Mouse (Mus musculus) MEL (cell line): Measurements from ENCODE around the gene Dmpk. TPM values are rescaled to one million over a fixed set of nuclear protein-coding genes. Genes with fewer than 3 reads are reported as not detected.

ENCODE experiments used
- DNase-seq: peaks from one replicate; pipeline ENCODE4 v3.0.0; 2011; ENCODE audit warnings: low read depth, low spot score
- H3K27ac ChIP-seq: 2 replicates; pipeline ENCODE4 v1.5.1; 2012; ENCODE audit warnings: low read depth, mild to moderate bottlenecking, control low read depth, low read length, moderate library complexity; ENCODE audit not compliant: control insufficient read depth
- H3K27me3 ChIP-seq, 2 experiments: fragments of 150-350 bp in 1 of 2; sonication (generic) in 1 of 2; 2 replicates each; pipeline ENCODE4 v1.6.1; 2012; ENCODE audit warnings: low read length in 2 of 2, mild to moderate bottlenecking in 2 of 2, improper control_type of control experiment in 1 of 2, moderate library complexity in 1 of 2; ENCODE audit not compliant: insufficient read depth in 2 of 2, control insufficient read depth in 1 of 2
- H3K36me3 ChIP-seq, 2 experiments: 2 replicates each; pipeline ENCODE4 v1.6.1; 2012 to 2014; ENCODE audit warnings: low read length in 2 of 2, improper control_type of control experiment in 1 of 2, inconsistent platforms in 1 of 2, mild to moderate bottlenecking in 1 of 2; ENCODE audit not compliant: insufficient read depth in 2 of 2, control insufficient read depth in 1 of 2
- H3K4me1 ChIP-seq, 2 experiments: fragments of 150-350 bp in 1 of 2; sonication (generic) in 1 of 2; 2 replicates each; pipeline ENCODE4 v1.6.1; 2012; ENCODE audit warnings: low read length in 2 of 2, improper control_type of control experiment in 1 of 2, mild to moderate bottlenecking in 1 of 2; ENCODE audit not compliant: insufficient read depth in 2 of 2, control insufficient read depth in 1 of 2
- H3K4me3 ChIP-seq, 2 experiments: fragments of 150-350 bp in 1 of 2; sonication (generic) in 1 of 2; 2 replicates each; pipeline ENCODE4 v1.5.1; 2012; ENCODE audit warnings: low read depth in 2 of 2, low read length in 2 of 2, mild to moderate bottlenecking in 2 of 2, moderate library complexity in 2 of 2, control low read depth in 1 of 2, improper control_type of control experiment in 1 of 2; ENCODE audit not compliant: control insufficient read depth in 1 of 2, insufficient read depth in 1 of 2
- H3K79me2 ChIP-seq: 2 replicates; pipeline ENCODE4 v1.6.1; 2012; ENCODE audit warnings: mild to moderate bottlenecking, low read length, moderate library complexity; ENCODE audit not compliant: control insufficient read depth, poor library complexity, insufficient read depth
- H3K9ac ChIP-seq: 2 replicates; pipeline ENCODE4 v1.6.1; 2012; ENCODE audit warnings: low read depth, mild to moderate bottlenecking, control low read depth, low read length, moderate library complexity; ENCODE audit not compliant: control insufficient read depth, poor library complexity, severe bottlenecking
- H3K9me3 ChIP-seq: fragments of 150-350 bp; sonication (generic); replicated peaks from 2 replicates; pipeline ENCODE4 v1.6.1; 2012; ENCODE audit warnings: mild to moderate bottlenecking, low read length, improper control_type of control experiment, moderate library complexity; ENCODE audit not compliant: insufficient read depth
- CHD1 ChIP-seq: IDR thresholded peaks from 2 replicates; pipeline ENCODE4 v1.6.1; 2012; ENCODE audit warnings: low read depth, mild to moderate bottlenecking, inconsistent platforms, low read length, improper control_type of control experiment
- CTCF ChIP-seq, 3 experiments: IDR thresholded peaks in 2 of 3; conservative IDR thresholded peaks in 1 of 3; 2 replicates each; pipeline ENCODE4 v1.5.1; 2011 to 2012; ENCODE audit warnings: low read length in 3 of 3, low read depth in 2 of 3, mild to moderate bottlenecking in 2 of 3, improper control_type of control experiment in 1 of 3, inconsistent platforms in 1 of 3, mixed read lengths in 1 of 3, moderate library complexity in 1 of 3; ENCODE audit not compliant: control insufficient read depth in 1 of 3, insufficient read depth in 1 of 3, poor library complexity in 1 of 3, severe bottlenecking in 1 of 3
- ELF1 ChIP-seq: IDR thresholded peaks from 2 replicates; pipeline ENCODE4 v1.6.1; 2014; ENCODE audit warnings: low read depth, mild to moderate bottlenecking, inconsistent platforms, low read length, improper control_type of control experiment, moderate library complexity
- HCFC1 ChIP-seq: IDR thresholded peaks from 2 replicates; pipeline ENCODE4 v1.6.1; 2012; ENCODE audit warnings: low read depth, mild to moderate bottlenecking, inconsistent platforms, low read length, improper control_type of control experiment, moderate library complexity
- JUND ChIP-seq: IDR thresholded peaks from 2 replicates; pipeline ENCODE4 v1.6.1; 2011; ENCODE audit warnings: low read depth, mild to moderate bottlenecking, improper control_type of control experiment, low read length
- KAT2A ChIP-seq: conservative IDR thresholded peaks from 2 replicates; pipeline ENCODE4 v1.6.1; 2012; ENCODE audit warnings: low read depth, low read length, improper control_type of control experiment, inconsistent platforms
- MAX ChIP-seq: IDR thresholded peaks from 2 replicates; pipeline ENCODE4 v1.6.1; 2011; ENCODE audit warnings: low read length, improper control_type of control experiment
- MAZ ChIP-seq: IDR thresholded peaks from 2 replicates; pipeline ENCODE4 v1.6.1; 2012; ENCODE audit warnings: low read depth, mild to moderate bottlenecking, inconsistent platforms, low read length, improper control_type of control experiment
- MEF2A ChIP-seq: IDR thresholded peaks from 2 replicates; pipeline ENCODE4 v1.6.1; 2014; ENCODE audit warnings: low read depth, mild to moderate bottlenecking, inconsistent platforms, low read length, improper control_type of control experiment; ENCODE audit not compliant: poor library complexity, insufficient replicate concordance, severe bottlenecking; ENCODE audit errors: extremely low read depth
- POLR2A ChIP-seq, 2 experiments: IDR thresholded peaks; 2 replicates each; pipeline ENCODE4 v1.6.1; 2011 to 2012; ENCODE audit warnings: low read length in 2 of 2, mild to moderate bottlenecking in 2 of 2, control low read depth in 1 of 2, improper control_type of control experiment in 1 of 2, low read depth in 1 of 2, moderate library complexity in 1 of 2; ENCODE audit not compliant: control insufficient read depth in 1 of 2, insufficient read depth in 1 of 2, poor library complexity in 1 of 2
- RCOR1 ChIP-seq: IDR thresholded peaks from 2 replicates; pipeline ENCODE4 v1.6.1; 2012; ENCODE audit warnings: low read depth, mild to moderate bottlenecking, inconsistent platforms, low read length, improper control_type of control experiment
- SIN3A ChIP-seq: IDR thresholded peaks from 2 replicates; pipeline ENCODE4 v1.6.1; 2012; ENCODE audit warnings: low read length, improper control_type of control experiment, inconsistent platforms
- TCF12 ChIP-seq: IDR thresholded peaks from 2 replicates; pipeline ENCODE4 v1.6.1; 2014; ENCODE audit warnings: low read depth, mild to moderate bottlenecking, inconsistent platforms, low read length, improper control_type of control experiment, moderate library complexity
- UBTF ChIP-seq: IDR thresholded peaks from 2 replicates; pipeline ENCODE4 v1.6.1; 2012; ENCODE audit warnings: low read depth, mild to moderate bottlenecking, inconsistent platforms, low read length, improper control_type of control experiment, moderate library complexity, borderline replicate concordance; ENCODE audit not compliant: insufficient read depth
- USF1 ChIP-seq: IDR thresholded peaks from 2 replicates; pipeline ENCODE4 v1.6.1; 2014; ENCODE audit warnings: low read depth, mild to moderate bottlenecking, inconsistent platforms, low read length, improper control_type of control experiment, moderate library complexity
- polyA plus RNA-seq, 2 experiments: library from polyadenylated mRNA; stranded (reverse) in 1 of 2; unstranded in 1 of 2; fragments of >175 nt in 1 of 2; fragments of >200 nt in 1 of 2; gene quantifications; 2 replicates each; pipeline versions ENCODE4 v1.2.1 to v1.2.4; 2012; ENCODE audit warnings: low replicate concordance in 2 of 2, low read depth in 1 of 2; ENCODE audit not compliant: insufficient read length in 2 of 2, insufficient read depth in 1 of 2, missing spikeins in 1 of 2
- total RNA-seq: library from RNA; depleted of rRNA; stranded (reverse); fragments of 300-350 nt; gene quantifications from 2 replicates; pipeline ENCODE4 v1.2.3, GENCODE M21; 2012

Gene Dmpk
- total and polyA plus RNA-seq, 3 experiments: 5.4 to 29.3 TPM; not detected in 1

GRCm38 (mm10) chr7:19046286-19047069 lies 37.2 kb upstream of the Dmpk start:
- no peaks in the 10 kb centered on the region; a peak in 1 of 4 replicates for H3K36me3 ChIP-seq
- H3K27ac ChIP-seq: no peak overlapping the region
- H3K79me2 ChIP-seq: no peaks in the 10 kb centered on the region
- no peak overlapping the region for H3K4me3 ChIP-seq
- H3K9me3 ChIP-seq: no peaks in the 10 kb centered on the region
- no peak for TF ChIP-seq JUND
- no peak for TF ChIP-seq CTCF (IDR thresholded peaks at IDR 0.05 in 2 of 3, conservative IDR thresholded peaks at IDR 0.05 in 1 of 3; ENCODE audit: control insufficient read depth in 1 of 3, insufficient read depth in 1 of 3, low read depth in 2 of 3, low read length in 3 of 3, poor library complexity in 1 of 3, severe bottlenecking in 1 of 3)
- TF ChIP-seq TCF12: no peak
- no peak for TF ChIP-seq MEF2A
- H3K27me3 ChIP-seq: no peaks in the 10 kb centered on the region
- DNase-seq: no peak
- no peaks in the 10 kb centered on the region for H3K4me1 ChIP-seq
- H3K9ac ChIP-seq: no peak overlapping the region

- Histone ChIP-seq H3K4me1 (no peaks in the 10 kb centered on the region), H3K79me2 (no peaks in the 10 kb centered on the region), H3K36me3 (no peaks in the 10 kb centered on the region; a peak in 1 of 4 replicates), H3K27me3 (no peaks in the 10 kb centered on the region), H3K4me3 (no peak overlapping the region), H3K27ac (no peak overlapping the region), H3K9ac (no peak overlapping the region), H3K9me3 (no peaks in the 10 kb centered on the region)
- TF ChIP-seq CHD1 (no peak), RCOR1 (no peak), POLR2A (IDR thresholded peaks at IDR 0.05; ENCODE audit: control insufficient read depth in 1 of 2, insufficient read depth in 1 of 2, low read depth in 1 of 2, low read length in 2 of 2, poor library complexity in 1 of 2) (no peak), MAX (no peak), HCFC1 (no peak), SIN3A (no peak)
- no peak for DNase-seq
Measured at GRCm38 (mm10) chr7:19048006-19048527, 35.6 kb upstream of the Dmpk start.

GRCm38 (mm10) chr7:19049252-19049651 lies 34.4 kb upstream of the Dmpk start:
- DNase-seq: no peak
- no peaks in the 10 kb centered on the region for H3K9me3 ChIP-seq
- no peak overlapping the region for H3K4me3 ChIP-seq
- no peak overlapping the region for H3K27ac ChIP-seq
- H3K4me1 ChIP-seq: no peaks in the 10 kb centered on the region
- no peak overlapping the region for H3K9ac ChIP-seq
- H3K36me3 ChIP-seq: no peaks in the 10 kb centered on the region; a peak in 1 of 4 replicates
- H3K79me2 ChIP-seq: no peaks in the 10 kb centered on the region
- TF ChIP-seq ELF1: no peak
- no peak for TF ChIP-seq USF1
- no peak for TF ChIP-seq KAT2A
- no peak for TF ChIP-seq UBTF
- TF ChIP-seq MAZ: no peak
- no peaks in the 10 kb centered on the region for H3K27me3 ChIP-seq
